Mouse (Mus musculus) midbrain, postnatal 0 days (tissue): ENCODE measurements at regions not wholly inside any gene's neighbourhood (a gene's known extent, or its start where the extent isn't known, plus 50 kb on each side); places are given as distances from the start of the nearest gene placed in this dataset.

Experiments
- ATAC-seq: fragments of 200-750 bp; cut with Nextera tagmentation; 2 replicates; pipeline ENCODE4 v1.8.0; 2017; ENCODE audit warnings: moderate number of reproducible peaks, mild to moderate bottlenecking, moderate TSS enrichment, moderate library complexity; ENCODE audit not compliant: low FRiP score
- DNase-seq: peaks from one replicate; pipeline ENCODE4 v3.0.0-alpha.2; 2015; ENCODE audit warnings: low spot score
- H3K27ac ChIP-seq: fragments of 300-500 bp; sonication (generic); 2 replicates; pipeline ENCODE4 v1.5.1; 2014; ENCODE audit warnings: low read depth, mild to moderate bottlenecking, low read length, mixed read lengths
- H3K27me3 ChIP-seq: fragments of 300-500 bp; sonication (generic); 2 replicates; pipeline ENCODE4 v1.6.1; 2014; ENCODE audit warnings: low read length, control low read depth, mixed read lengths; ENCODE audit not compliant: insufficient read depth
- H3K36me3 ChIP-seq: fragments of 300-500 bp; sonication (generic); 2 replicates; pipeline ENCODE4 v1.6.1; 2014; ENCODE audit warnings: low read length, control low read depth, mixed read lengths; ENCODE audit not compliant: insufficient read depth
- H3K4me1 ChIP-seq: fragments of 300-500 bp; sonication (generic); 2 replicates; pipeline ENCODE4 v1.6.1; 2014; ENCODE audit warnings: mild to moderate bottlenecking, control low read depth, antibody characterized with exemption, low read length, mixed read lengths; ENCODE audit not compliant: insufficient read depth
- H3K4me2 ChIP-seq: fragments of 300-500 bp; sonication (generic); 2 replicates; pipeline ENCODE4 v1.6.1; 2014; ENCODE audit warnings: low read depth, mild to moderate bottlenecking, low read length, mixed read lengths; ENCODE audit not compliant: poor library complexity, severe bottlenecking
- H3K4me3 ChIP-seq: fragments of 300-500 bp; sonication (generic); 2 replicates; pipeline ENCODE4 v1.5.1; 2014; ENCODE audit warnings: low read depth, mild to moderate bottlenecking, low read length, moderate library complexity
- H3K9ac ChIP-seq: fragments of 300-500 bp; sonication (generic); replicated peaks from 2 replicates; pipeline ENCODE4 v1.6.1; 2014; ENCODE audit warnings: mild to moderate bottlenecking, low read length, moderate library complexity, mixed read lengths; ENCODE audit not compliant: poor library complexity, severe bottlenecking
- H3K9me3 ChIP-seq: fragments of 300-500 bp; sonication (generic); 2 replicates; pipeline ENCODE4 v1.6.1; 2016; ENCODE audit warnings: low read length, control low read depth
- CTCF ChIP-seq: IDR thresholded peaks from 2 replicates; pipeline ENCODE4 v1.5.1; 2016; ENCODE audit warnings: antibody characterized with exemption, mild to moderate bottlenecking
- WGBS: fragments of 180-500 bp; shearing (Covaris S2); extraction: QIAGEN DNeasy Blood & Tissue Kit; methylation state at CpG from one replicate; pipeline ENCODE4 v1.1.7; 2014; 5-methylcytosine and 5-hydroxymethylcytosine counted together

GRCm38 (mm10) chr16:26252824-26253223 is 118.8 kb downstream of the Cldn1 start:
- Histone ChIP-seq H3K9ac (no peak overlapping the region), H3K36me3 (no peaks in the 10 kb centered on the region), H3K9me3 (no peaks in the 10 kb centered on the region), H3K27ac (no peak overlapping the region), H3K27me3 (no peaks in the 10 kb centered on the region), H3K4me2 (no peak overlapping the region), H3K4me3 (no peak overlapping the region), H3K4me1 (no peaks in the 10 kb centered on the region)
- ATAC-seq, result no peak
- peak; percentile 56 for TF ChIP-seq CTCF
- peak; percentile 33 for DNase-seq
- 81% methylated on average over 2 of the region's 2 CpGs for WGBS

GRCm38 (mm10) chr16:26251698-26252097 is 119.9 kb downstream of the Cldn1 start:
- no peaks in the 10 kb centered on the region for H3K36me3 ChIP-seq
- 82% methylated on average over 5 of the region's 5 CpGs for WGBS
- no peaks in the 10 kb centered on the region for H3K27me3 ChIP-seq
- no peak for ATAC-seq
- H3K27ac ChIP-seq, result no peak overlapping the region
- H3K4me1 ChIP-seq, result no peaks in the 10 kb centered on the region
- no peak for TF ChIP-seq CTCF
- no peak for DNase-seq
- no peaks in the 10 kb centered on the region for H3K9me3 ChIP-seq
- H3K4me2 ChIP-seq, result no peak overlapping the region
- no peak overlapping the region for H3K9ac ChIP-seq
- H3K4me3 ChIP-seq, result no peak overlapping the region

GRCm38 (mm10) chr16:26251027-26251426 is 120.6 kb downstream of the Cldn1 start:
- Histone ChIP-seq H3K9ac (no peak overlapping the region), H3K4me3 (no peak overlapping the region), H3K27ac (no peak overlapping the region), H3K4me1 (no peaks in the 10 kb centered on the region), H3K36me3 (no peaks in the 10 kb centered on the region), H3K9me3 (no peaks in the 10 kb centered on the region), H3K4me2 (no peak overlapping the region), H3K27me3 (no peaks in the 10 kb centered on the region)
- 77% methylated on average over 2 of the region's 2 CpGs for WGBS
- ATAC-seq, result no peak
- peak; percentile 1 for DNase-seq
- peak; percentile 28; the same call in 1 of the 2 replicates for TF ChIP-seq CTCF

DNA sequence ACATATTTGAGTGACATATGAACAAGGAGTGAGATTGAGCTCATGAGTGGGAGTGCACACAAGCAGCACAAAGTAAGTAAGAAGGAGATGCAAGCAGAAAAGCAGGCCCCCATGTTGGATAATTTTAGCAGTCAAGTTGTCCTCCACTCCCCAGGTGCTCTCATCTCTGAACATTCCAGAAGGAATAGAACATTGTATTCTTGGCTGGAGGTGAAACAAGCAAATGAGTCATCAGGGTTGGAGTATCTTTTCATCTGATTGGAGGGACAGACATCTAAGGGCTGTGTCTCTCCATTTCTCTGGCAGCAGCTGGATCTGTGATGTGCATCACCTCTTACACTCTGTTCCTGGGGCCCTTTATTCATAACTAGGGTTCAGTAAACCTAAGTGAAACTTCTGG is 122.7 kb downstream of the Cldn1 start:
- H3K9ac ChIP-seq, result no peak overlapping the region
- no peaks in the 10 kb centered on the region for H3K36me3 ChIP-seq
- no peak for DNase-seq
- no peaks in the 10 kb centered on the region for H3K9me3 ChIP-seq
- H3K27me3 ChIP-seq, result no peaks in the 10 kb centered on the region
- H3K4me2 ChIP-seq, result no peak overlapping the region
- no peak for ATAC-seq
- H3K27ac ChIP-seq, result no peak overlapping the region
- TF ChIP-seq CTCF, result no peak
- no peaks in the 10 kb centered on the region for H3K4me1 ChIP-seq
- no peak overlapping the region for H3K4me3 ChIP-seq

GRCm38 (mm10) chr16:26247926-26248325 is 123.7 kb downstream of the Cldn1 start:
- no peaks in the 10 kb centered on the region for H3K9me3 ChIP-seq
- 88% methylated on average over 1 of the region's 1 CpGs for WGBS
- H3K9ac ChIP-seq, result no peak overlapping the region
- ATAC-seq (no peak), DNase-seq (no peak)
- H3K27ac ChIP-seq, result no peak overlapping the region
- no peaks in the 10 kb centered on the region for H3K4me1 ChIP-seq
- no peaks in the 10 kb centered on the region for H3K36me3 ChIP-seq
- H3K27me3 ChIP-seq, result no peaks in the 10 kb centered on the region
- no peak overlapping the region for H3K4me2 ChIP-seq
- TF ChIP-seq CTCF, result no peak
- no peak overlapping the region for H3K4me3 ChIP-seq

DNA sequence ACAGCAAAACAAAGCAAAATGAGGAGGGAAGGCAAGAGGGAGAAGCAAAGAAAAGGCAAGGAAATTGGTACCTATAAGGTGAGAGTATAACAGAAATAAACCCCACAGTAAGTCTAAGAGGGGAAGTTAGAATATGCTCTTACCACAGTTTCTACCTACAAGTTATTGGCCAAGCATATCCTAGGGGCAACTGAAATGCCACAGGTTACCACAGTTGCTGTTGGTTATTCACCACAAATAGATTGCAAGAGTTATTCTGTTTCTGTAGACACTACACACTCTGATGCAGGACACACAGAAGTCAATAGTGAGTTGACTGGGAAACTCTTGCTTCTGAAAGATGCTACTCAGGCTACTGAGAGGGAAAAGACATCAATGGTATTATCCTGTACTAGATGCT is 129.7 kb upstream of the P3h2 start:
- no peaks in the 10 kb centered on the region for H3K27me3 ChIP-seq
- DNase-seq, result no peak
- H3K36me3 ChIP-seq, result no peaks in the 10 kb centered on the region
- no peak overlapping the region for H3K27ac ChIP-seq
- H3K9me3 ChIP-seq, result no peaks in the 10 kb centered on the region
- H3K4me3 ChIP-seq, result no peak overlapping the region
- H3K9ac ChIP-seq, result no peak overlapping the region
- TF ChIP-seq CTCF, result no peak
- no peak for ATAC-seq
- no peaks in the 10 kb centered on the region for H3K4me1 ChIP-seq
- no peak overlapping the region for H3K4me2 ChIP-seq

DNA sequence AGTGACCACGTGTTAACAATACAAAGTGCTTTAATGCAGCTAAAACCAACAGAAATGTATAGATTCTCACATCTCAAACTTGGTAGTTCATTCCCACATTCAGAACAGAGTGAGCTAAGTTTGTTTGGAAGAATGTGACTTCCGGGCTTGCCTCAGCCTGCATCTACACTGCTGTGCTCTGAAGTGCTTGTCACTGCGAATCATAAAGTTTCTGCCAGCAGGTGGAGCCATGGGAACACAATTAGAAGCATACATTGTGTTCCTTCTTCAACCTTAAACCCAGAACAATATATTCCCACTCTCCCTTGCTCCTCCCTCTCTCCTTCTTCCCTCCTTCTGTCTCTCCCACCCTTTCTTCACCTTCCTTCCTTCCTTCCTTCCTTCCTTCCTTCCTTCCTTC is 128.5 kb upstream of the P3h2 start:
- ATAC-seq (peak; percentile 78; the same call in 1 of the 2 replicates), DNase-seq (peak; percentile 93)
- Histone ChIP-seq H3K4me3 (no peak overlapping the region), H3K9ac (no peak overlapping the region), H3K27me3 (no peaks in the 10 kb centered on the region), H3K4me1 (no peaks in the 10 kb centered on the region), H3K4me2 (no peak overlapping the region), H3K27ac (no peak overlapping the region), H3K36me3 (no peaks in the 10 kb centered on the region), H3K9me3 (no peaks in the 10 kb centered on the region)
- 7% methylated on average over 3 of the region's 3 CpGs for WGBS
- peak; percentile 93 for TF ChIP-seq CTCF
